Mouse (Mus musculus): ENCODE measurements around the gene Pnkp. TPM values are rescaled to one million over a fixed set of nuclear protein-coding genes. Genes with fewer than 3 reads are reported as not detected.

The Pnkp gene
- total RNA-seq, 2 experiments from 2014 or later: 18.6 to 20.5 TPM

- no peak for DNase-seq (ENCODE audit: low spot score in 2 of 2)
These were observed 39.6 kb downstream of the Pnkp start for GRCm38 (mm10) chr7:44896499-44896898.

- no peak for DNase-seq (ENCODE audit: low spot score in 2 of 2)
These were observed 41.7 kb downstream of the Pnkp start for GRCm38 (mm10) chr7:44898607-44899006.

DNA sequence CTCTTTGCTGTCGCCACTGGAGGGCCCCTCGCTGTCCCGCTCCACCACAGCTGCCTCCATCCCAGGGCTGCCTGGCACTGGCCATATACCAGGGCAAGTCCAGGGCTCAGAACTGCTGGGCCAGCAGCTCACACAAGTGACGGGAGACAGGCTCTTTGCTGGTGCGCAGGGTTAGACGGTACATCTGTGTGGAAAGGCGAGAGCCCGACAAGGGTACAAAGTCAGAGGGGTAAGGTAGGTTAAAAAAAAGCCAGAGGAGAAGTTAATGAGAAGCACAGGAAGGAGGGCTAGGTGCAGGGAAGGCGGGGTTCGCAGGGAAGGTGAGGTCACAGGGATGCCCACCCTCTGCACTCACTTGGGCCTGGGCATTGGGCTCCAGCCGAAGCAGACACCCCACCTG lies 43.7 kb downstream of the Pnkp start:
- DNase-seq (ENCODE audit: low spot score in 2 of 2): no peak

GRCm38 (mm10) chr7:44901230-44901722 lies 44.3 kb downstream of the Pnkp start:
- no peak for DNase-seq (ENCODE audit: low spot score in 2 of 2)

GRCm38 (mm10) chr7:44905430-44905829 lies 48.5 kb downstream of the Pnkp start:
- DNase-seq (ENCODE audit: low spot score in 2 of 2): no peak

- DNase-seq (ENCODE audit: low spot score in 2 of 2): peak in 1 of 2 experiments; percentile 6
These were observed 52.0 kb downstream of the Pnkp start for GRCm38 (mm10) chr7:44908706-44909476.

Small RNA genes lying within 50 kb of the gene (microRNA-seq; reads per million reads assigned to microRNA genes)
- gene Mir707: not detected

Other genes with a start within 250 kb of the Pnkp start
- 10 to 100 TPM; 25.7 to 26.6 TPM for gene Myh14, start 186.3 kb upstream of the Pnkp start, total RNA-seq (2021)
- not detected for gene Izumo2, start 148.4 kb upstream of the Pnkp start, total RNA-seq (2021)
- 10 to 100 TPM; 18.9 to 20.7 TPM for gene Vrk3, start 108.7 kb upstream of the Pnkp start, total RNA-seq (2021)
- under 1 TPM; 0.32 to 0.41 TPM for gene Zfp473, start 106.1 kb upstream of the Pnkp start, total RNA-seq (2021)
- 10 to 100 TPM; 49.4 to 53.1 TPM for gene Nup62, start 41.1 kb upstream of the Pnkp start, total RNA-seq (2021)
- gene Il4i1, start 40.8 kb upstream of the Pnkp start, total RNA-seq (2021): 1 to 10 TPM; 1.6 to 1.8 TPM
- 10 to 100 TPM; 55.6 to 62.2 TPM for gene Atf5, start 40.5 kb upstream of the Pnkp start, total RNA-seq (2021)
- 100 to 1,000 TPM in 1 of 2 experiments, 10 to 100 TPM in 1; 92.4 to 103 TPM for gene Akt1s1, start 8.1 kb upstream of the Pnkp start, total RNA-seq (2021)
- gene Tbc1d17, start 8.1 kb upstream of the Pnkp start, total RNA-seq (2021): 10 to 100 TPM; 56.5 to 63.4 TPM
- 100 to 1,000 TPM; 332 to 346 TPM for gene Ptov1, start 12.6 kb downstream of the Pnkp start, total RNA-seq (2021)
- 10 to 100 TPM; 63.8 to 67.6 TPM for gene Med25, start 35.6 kb downstream of the Pnkp start, total RNA-seq (2021)
- gene Fuz, start 38.9 kb downstream of the Pnkp start, total RNA-seq (2021): 10 to 100 TPM; 16.1 to 18.4 TPM
- 10 to 100 TPM; 84.8 to 88.9 TPM for gene Ap2a1, start 72.4 kb downstream of the Pnkp start, total RNA-seq (2021)
- gene Tsks, start 86.1 kb downstream of the Pnkp start, total RNA-seq (2021): not detected
- gene Cpt1c, start 117.7 kb downstream of the Pnkp start, total RNA-seq (2021): 10 to 100 TPM; 10.3 to 10.8 TPM
- gene Prmt1, start 129.4 kb downstream of the Pnkp start, total RNA-seq (2021): 100 to 1,000 TPM; 318 to 331 TPM
- gene Irf3, start 140.5 kb downstream of the Pnkp start, total RNA-seq (2021): 10 to 100 TPM; 46.0 to 50.4 TPM
- 10 to 100 TPM; 21.5 to 22.0 TPM for gene Bcl2l12, start 141.6 kb downstream of the Pnkp start, total RNA-seq (2021)
- 10 to 100 TPM; 74.1 to 76.0 TPM for gene Scaf1, start 159.2 kb downstream of the Pnkp start, total RNA-seq (2021)
- gene Rras, start 160.8 kb downstream of the Pnkp start, total RNA-seq (2021): 100 to 1,000 TPM; 119 to 123 TPM
- gene Prr12, start 195.7 kb downstream of the Pnkp start, total RNA-seq (2021): 10 to 100 TPM; 63.9 to 65.2 TPM
- gene Nosip, start 205.3 kb downstream of the Pnkp start, total RNA-seq (2021): 10 to 100 TPM; 47.3 to 48.3 TPM
- gene Prrg2, start 205.5 kb downstream of the Pnkp start, total RNA-seq (2021): 10 to 100 TPM; 11.7 to 12.3 TPM
- gene Rcn3, start 235.1 kb downstream of the Pnkp start, total RNA-seq (2021): 100 to 1,000 TPM; 172 to 192 TPM
- gene Fcgrt, start 246.7 kb downstream of the Pnkp start, total RNA-seq (2021): 10 to 100 TPM; 84.6 to 87.3 TPM

Data from gastrocnemius, postnatal 4 days (tissue).